Mouse (Mus musculus) hindbrain, embryonic 15.5 days (tissue): ENCODE measurements at regions not wholly inside any gene's neighbourhood (a gene's known extent, or its start where the extent isn't known, plus 50 kb on each side); places are given as distances from the start of the nearest gene placed in this dataset.
A peak's percentile ranks its signal among the peaks of the same experiment; 100 is the strongest.
"Not testable (repeated sequence)": the region's sequence is repeated elsewhere in the genome, so short reads cannot be mapped to it uniquely, and the experiment has no call there.

Source experiments
- ATAC-seq: fragments of 200-750 bp; cut with Nextera tagmentation; 2 replicates; pipeline ENCODE4 v1.8.0; 2017; ENCODE audit warnings: low read depth, moderate number of reproducible peaks, moderate TSS enrichment; ENCODE audit not compliant: low FRiP score
- H3K27ac ChIP-seq: fragments of 300-500 bp; sonication (generic); replicated peaks from 2 replicates; pipeline ENCODE4 v1.5.1; 2015; ENCODE audit warnings: mild to moderate bottlenecking, inconsistent platforms
- H3K27me3 ChIP-seq: fragments of 300-500 bp; sonication (generic); 2 replicates; pipeline ENCODE4 v1.6.1; 2015; ENCODE audit warnings: control low read depth, inconsistent platforms
- H3K36me3 ChIP-seq: fragments of 300-500 bp; sonication (generic); 2 replicates; pipeline ENCODE4 v1.6.1; 2015; ENCODE audit warnings: control low read depth, inconsistent platforms
- H3K4me1 ChIP-seq: fragments of 300-500 bp; sonication (generic); replicated peaks from 2 replicates; pipeline ENCODE4 v1.6.1; 2015; ENCODE audit warnings: control low read depth, inconsistent platforms
- H3K4me2 ChIP-seq: fragments of 300-500 bp; sonication (generic); 2 replicates; pipeline ENCODE4 v1.6.1; 2015; ENCODE audit warnings: moderate library complexity, mild to moderate bottlenecking, inconsistent platforms
- H3K4me3 ChIP-seq: fragments of 300-500 bp; sonication (generic); 2 replicates; pipeline ENCODE4 v1.5.1; 2015; ENCODE audit warnings: mild to moderate bottlenecking, inconsistent platforms
- H3K9ac ChIP-seq: fragments of 300-500 bp; sonication (generic); 2 replicates; pipeline ENCODE4 v1.6.1; 2015; ENCODE audit warnings: inconsistent platforms
- H3K9me3 ChIP-seq: fragments of 300-500 bp; sonication (generic); 2 replicates; pipeline ENCODE4 v1.6.1; 2016; ENCODE audit warnings: control low read depth, inconsistent platforms
- WGBS: fragments of 180-500 bp; shearing (Covaris S2); methylation state at CpG from one replicate; pipeline ENCODE4 v1.1.7; 2015; 5-methylcytosine and 5-hydroxymethylcytosine counted together

- Histone ChIP-seq H3K4me1 (peaks cover 15% of the 10 kb centered on the region), H3K27me3 (no peaks in the 10 kb centered on the region), H3K4me2 (no peak overlapping the region), H3K9ac (no peak overlapping the region), H3K27ac (no peak overlapping the region), H3K4me3 (no peak overlapping the region), H3K9me3 (no peaks in the 10 kb centered on the region), H3K36me3 (no peaks in the 10 kb centered on the region)
- no peak for ATAC-seq
- whole genome bisulfite sequencing, result 30% methylated on average over 4 of the region's 4 CpGs
These were observed 100.4 kb upstream of the Gap43 start for GRCm38 (mm10) chr16:42440822-42441221.

GRCm38 (mm10) chr16:42431529-42431928 is 91.1 kb upstream of the Gap43 start:
- Histone ChIP-seq H3K36me3 (no peaks in the 10 kb centered on the region), H3K4me3 (no peak overlapping the region), H3K4me2 (no peak overlapping the region), H3K27me3 (no peaks in the 10 kb centered on the region), H3K27ac (no peak overlapping the region), H3K9me3 (no peaks in the 10 kb centered on the region), H3K4me1 (no peaks in the 10 kb centered on the region), H3K9ac (no peak overlapping the region)
- 95% methylated on average over 1 of the region's 1 CpGs for WGBS
- ATAC-seq, result no peak

GRCm38 (mm10) chr16:42416673-42417072 is 76.2 kb upstream of the Gap43 start:
- H3K27me3 ChIP-seq, result no peaks in the 10 kb centered on the region
- 0 out of 2 replicates have a peak, but pooled peaks have one; percentile 34 for ATAC-seq
- H3K4me2 ChIP-seq, result no peak overlapping the region
- no peaks in the 10 kb centered on the region for H3K36me3 ChIP-seq
- H3K4me1 ChIP-seq, result no peaks in the 10 kb centered on the region; the same call in 1 of the 2 replicates
- H3K9me3 ChIP-seq, result no peaks in the 10 kb centered on the region
- no peak overlapping the region for H3K27ac ChIP-seq
- no peak overlapping the region for H3K4me3 ChIP-seq
- no peak overlapping the region for H3K9ac ChIP-seq
- 62% methylated on average over 4 of the region's 4 CpGs for WGBS

- H3K9ac ChIP-seq, H3K4me3 ChIP-seq, ATAC-seq, H3K4me1 ChIP-seq, H3K27ac ChIP-seq, H3K9me3 ChIP-seq, H3K36me3 ChIP-seq, H3K4me2 ChIP-seq, H3K27me3 ChIP-seq: not testable (repeated sequence)
These were observed 71.6 kb upstream of the Gap43 start for GRCm38 (mm10) chr16:42412031-42412430.

- H3K27ac ChIP-seq, result no peak overlapping the region
- 57% methylated on average over 1 of the region's 1 CpGs for WGBS
These were observed 56.1 kb upstream of the Gap43 start for GRCm38 (mm10) chr16:42396596-42396995.

More at GRCm38 (mm10) chr16:42396596-42396995, 56.1 kb upstream of the Gap43 start:
- no peaks in the 10 kb centered on the region for H3K9me3 ChIP-seq
- no peaks in the 10 kb centered on the region for H3K36me3 ChIP-seq
- no peak for ATAC-seq
- H3K4me1 ChIP-seq, result peaks cover 4% of the 10 kb centered on the region; the same call in 1 of the 2 replicates
- no peak overlapping the region for H3K4me2 ChIP-seq
- H3K4me3 ChIP-seq, result no peak overlapping the region
- H3K9ac ChIP-seq, result no peak overlapping the region
- H3K27me3 ChIP-seq, result no peaks in the 10 kb centered on the region
